Mouse (Mus musculus) erythroblast, embryonic 14.5 days (primary cell): ENCODE data around the gene Hus1b.

ENCODE experiments used
- GATA1 ChIP-seq: IDR thresholded peaks from 2 replicates; pipeline ENCODE4 v1.6.1; 2012; ENCODE audit warnings: low read length, inconsistent platforms, mixed read lengths
- TAL1 ChIP-seq: IDR thresholded peaks from 3 replicates; pipeline ENCODE4 v1.6.1; 2012; ENCODE audit warnings: low read length, inconsistent platforms, mixed read lengths

DNA sequence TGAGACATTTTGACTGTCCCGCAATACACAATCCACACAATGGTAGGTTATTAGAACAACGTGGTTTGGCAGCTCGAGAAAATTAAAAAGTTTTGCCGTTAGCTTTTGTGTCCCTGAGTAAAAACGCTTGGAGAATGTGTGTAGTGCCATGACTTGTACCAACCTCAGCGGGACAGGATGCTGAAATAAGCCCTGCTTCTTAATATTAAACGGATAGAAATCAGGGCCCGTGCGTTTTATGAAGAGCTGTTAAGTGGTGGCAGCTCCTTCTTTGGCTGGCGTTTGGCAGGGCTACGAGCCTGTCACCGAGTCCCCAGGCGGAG is 37.7 kb upstream of the Hus1b start:
- TF ChIP-seq GATA1 = no peak
- no peak for TF ChIP-seq TAL1
